Mouse (Mus musculus): ENCODE measurements around the gene Eif1ad. TPM values are rescaled to one million over a fixed set of nuclear protein-coding genes. Genes with fewer than 3 reads are reported as not detected.
A peak's percentile ranks its signal among the peaks of the same experiment; 100 is the strongest.

The Eif1ad gene
- polyA plus RNA-seq, 1 experiment from 2014 or later = 89.4 TPM

DNA sequence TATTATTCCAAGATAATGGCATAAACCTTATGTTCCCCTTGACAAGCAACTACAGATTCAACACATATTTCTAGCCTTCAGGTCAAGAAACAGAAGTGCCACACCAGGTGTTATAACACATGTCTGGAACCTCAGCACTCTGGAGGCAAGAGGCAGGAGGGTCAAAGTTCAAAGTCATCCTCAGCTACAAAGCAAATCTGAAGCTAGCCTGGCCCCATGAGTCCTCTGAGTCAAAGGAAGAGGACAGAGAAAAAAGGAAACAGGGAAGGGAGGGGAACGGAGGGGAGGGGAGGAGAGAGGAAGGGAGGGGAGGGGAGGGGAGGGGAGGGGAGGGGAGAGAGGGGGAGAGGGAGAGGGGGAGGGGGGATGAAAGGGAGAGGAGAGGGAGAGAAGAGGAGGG is 10.5 kb upstream of the Eif1ad start:
- WGBS = no CpG with 5 or more reads among the region's 1 CpGs
- H3K4me3 ChIP-seq = no peak overlapping the region
- peaks cover 4% of the 10 kb centered on the region; the same call in 1 of the 2 replicates for H3K36me3 ChIP-seq
- no peaks in the 10 kb centered on the region for H3K9me3 ChIP-seq (replicated peaks)
- no peaks in the 10 kb centered on the region for H3K27me3 ChIP-seq (ENCODE audit: low read depth, poor library complexity, severe bottlenecking)
- no peaks in the 10 kb centered on the region for H3K4me1 ChIP-seq
- H3K27ac ChIP-seq (replicated peaks) = no peak overlapping the region
- no peak for DNase-seq (ENCODE audit: low spot score)

GRCm38 (mm10) chr19:5362186-5362585 is 4.4 kb upstream of the Eif1ad start:
- H3K9me3 ChIP-seq (replicated peaks) = no peaks in the 10 kb centered on the region
- no peak overlapping the region for H3K4me3 ChIP-seq
- no peak for DNase-seq (ENCODE audit: low spot score)
- peaks cover 29% of the 10 kb centered on the region for H3K36me3 ChIP-seq
- H3K27me3 ChIP-seq (ENCODE audit: low read depth, poor library complexity, severe bottlenecking) = no peaks in the 10 kb centered on the region
- 89% methylated on average over 2 of the region's 2 CpGs for WGBS
- H3K27ac ChIP-seq (replicated peaks) = no peak overlapping the region
- H3K4me1 ChIP-seq = peaks cover 13% of the 10 kb centered on the region

- H3K27ac ChIP-seq (replicated peaks) = no peak overlapping the region
- H3K9me3 ChIP-seq (replicated peaks) = no peaks in the 10 kb centered on the region
- WGBS = 97% methylated on average over 2 of the region's 2 CpGs
- no peaks in the 10 kb centered on the region for H3K27me3 ChIP-seq (ENCODE audit: low read depth, poor library complexity, severe bottlenecking)
- H3K4me3 ChIP-seq = no peak overlapping the region
- peaks cover 42% of the 10 kb centered on the region for H3K36me3 ChIP-seq
- peaks cover 29% of the 10 kb centered on the region for H3K4me1 ChIP-seq
- no peak for DNase-seq (ENCODE audit: low spot score)
Measured at GRCm38 (mm10) chr19:5364124-5364523, 2.4 kb upstream of the Eif1ad start.

DNA sequence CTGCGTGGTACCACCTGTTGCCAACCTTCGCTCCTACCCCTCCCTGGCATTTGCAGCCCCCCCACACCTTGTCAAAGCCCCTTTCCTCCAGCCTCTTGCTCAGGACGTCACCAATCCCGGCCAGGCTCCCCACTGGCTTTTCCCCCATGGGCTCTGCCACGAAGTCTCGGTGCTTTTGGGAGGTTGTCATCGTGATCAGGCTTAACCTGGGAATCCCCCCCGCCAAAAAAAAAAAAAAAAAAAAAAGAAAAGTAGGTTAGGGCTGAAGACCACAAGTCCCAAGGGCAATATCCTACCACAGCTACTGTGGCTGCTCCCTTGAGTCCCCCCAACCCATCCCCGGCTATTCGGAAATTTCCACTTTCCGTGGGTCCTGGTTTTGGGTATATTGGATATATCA is 790 bp upstream of the Eif1ad start:
- 20% methylated on average over 11 of the region's 11 CpGs for WGBS
- H3K4me1 ChIP-seq = peaks cover 29% of the 10 kb centered on the region
- H3K27ac ChIP-seq (replicated peaks) = peak overlapping the region; percentile 99
- H3K36me3 ChIP-seq = peaks cover 54% of the 10 kb centered on the region
- H3K27me3 ChIP-seq (ENCODE audit: low read depth, poor library complexity, severe bottlenecking) = no peaks in the 10 kb centered on the region
- H3K9me3 ChIP-seq (replicated peaks) = no peaks in the 10 kb centered on the region
- H3K4me3 ChIP-seq = peak overlapping the region; percentile 86
- no peak for DNase-seq (ENCODE audit: low spot score)

DNA sequence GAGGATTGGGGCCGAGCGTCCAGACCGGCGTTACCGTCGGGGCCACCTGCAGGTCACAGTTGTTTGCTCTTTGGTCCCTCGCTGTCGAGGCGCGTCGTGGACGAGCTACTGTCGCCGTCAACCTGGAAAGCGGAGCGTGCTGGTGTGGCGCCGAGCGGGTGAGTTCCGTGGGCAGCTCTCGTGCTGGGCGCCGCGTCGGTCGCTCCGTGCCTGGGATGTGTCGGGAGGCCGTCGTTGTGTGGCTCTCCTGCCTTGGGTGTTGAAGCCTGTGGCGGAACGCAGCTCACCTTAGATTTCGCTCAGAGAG is 465 bp downstream of the Eif1ad start, which contains the start of gene Banf1:
Gene Banf1 (minus strand): TSS at position 116 of the 307 bp plus-strand sequence.
- no peaks in the 10 kb centered on the region for H3K27me3 ChIP-seq (ENCODE audit: low read depth, poor library complexity, severe bottlenecking)
- peaks cover 66% of the 10 kb centered on the region for H3K36me3 ChIP-seq
- no peak for DNase-seq (ENCODE audit: low spot score)
- under 1% methylated on average over 33 of the region's 33 CpGs for WGBS
- H3K9me3 ChIP-seq (replicated peaks) = no peaks in the 10 kb centered on the region
- peaks cover 29% of the 10 kb centered on the region for H3K4me1 ChIP-seq
- peak within 1 kb of the TSS; percentile 99 for H3K27ac ChIP-seq (replicated peaks)
- H3K4me3 ChIP-seq = peak within 1 kb of the TSS; percentile 86

DNA sequence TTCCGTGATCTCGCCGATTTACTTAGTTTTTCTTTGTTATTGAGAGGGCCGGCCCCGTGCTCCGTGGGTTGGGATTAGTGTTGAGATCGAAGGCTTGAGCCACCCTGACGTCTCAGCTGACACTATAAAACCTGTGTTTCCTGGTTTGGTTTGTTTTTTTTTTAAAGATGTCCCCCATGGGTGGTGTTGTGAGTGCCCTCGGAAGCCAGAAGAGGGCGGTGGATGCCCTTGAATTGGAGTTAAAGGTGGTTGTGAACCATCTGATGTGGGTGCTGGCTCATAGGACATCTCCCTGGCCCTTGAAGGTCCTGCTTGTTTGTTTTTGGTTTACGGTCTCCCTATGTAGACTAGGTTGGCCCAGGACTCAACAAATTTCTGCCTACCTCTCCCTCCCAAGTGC is 914 bp downstream of the Eif1ad start:
- H3K36me3 ChIP-seq = peaks cover 71% of the 10 kb centered on the region
- DNase-seq (ENCODE audit: low spot score) = no peak
- peak overlapping the region; percentile 99 for H3K27ac ChIP-seq (replicated peaks)
- peak overlapping the region; percentile 86 for H3K4me3 ChIP-seq
- 11% methylated on average over 11 of the region's 11 CpGs for WGBS
- peaks cover 29% of the 10 kb centered on the region for H3K4me1 ChIP-seq
- no peaks in the 10 kb centered on the region for H3K9me3 ChIP-seq (replicated peaks)
- H3K27me3 ChIP-seq (ENCODE audit: low read depth, poor library complexity, severe bottlenecking) = no peaks in the 10 kb centered on the region

GRCm38 (mm10) chr19:5370932-5371331 is 4.4 kb downstream of the Eif1ad start:
- DNase-seq (ENCODE audit: low spot score) = no peak
- H3K27me3 ChIP-seq (ENCODE audit: low read depth, poor library complexity, severe bottlenecking) = no peaks in the 10 kb centered on the region
- no peaks in the 10 kb centered on the region for H3K9me3 ChIP-seq (replicated peaks)
- H3K36me3 ChIP-seq = peaks cover 72% of the 10 kb centered on the region
- peaks cover 17% of the 10 kb centered on the region for H3K4me1 ChIP-seq
- no peak overlapping the region for H3K27ac ChIP-seq (replicated peaks)
- WGBS = 94% methylated on average over 3 of the region's 3 CpGs
- no peak overlapping the region for H3K4me3 ChIP-seq

DNA sequence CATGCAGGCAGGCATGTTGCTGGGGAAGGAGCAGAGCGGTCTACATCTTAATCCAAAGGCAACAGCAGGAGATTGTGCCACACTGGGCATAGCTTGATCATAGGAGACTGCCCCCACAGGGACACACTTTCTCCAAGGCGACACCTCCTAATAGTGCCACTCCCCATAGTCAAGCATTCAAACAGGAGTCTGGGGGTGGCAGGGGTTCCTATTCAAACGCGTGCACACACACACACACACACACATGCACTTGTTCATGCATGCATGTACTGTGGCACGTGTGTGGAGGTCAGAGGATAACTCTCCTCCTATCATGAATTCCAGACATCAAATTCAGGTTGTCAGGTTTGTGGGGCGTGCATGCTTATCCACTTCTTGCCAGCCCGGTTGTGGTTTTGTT is 6.2 kb downstream of the Eif1ad start:
- no peaks in the 10 kb centered on the region for H3K9me3 ChIP-seq (replicated peaks)
- H3K27me3 ChIP-seq (ENCODE audit: low read depth, poor library complexity, severe bottlenecking) = no peaks in the 10 kb centered on the region
- no peak overlapping the region for H3K27ac ChIP-seq (replicated peaks)
- H3K36me3 ChIP-seq = peaks cover 87% of the 10 kb centered on the region
- no peak overlapping the region for H3K4me3 ChIP-seq
- whole genome bisulfite sequencing = 91% methylated on average over 7 of the region's 7 CpGs
- H3K4me1 ChIP-seq = peaks cover 11% of the 10 kb centered on the region
- no peak for DNase-seq (ENCODE audit: low spot score)

DNA sequence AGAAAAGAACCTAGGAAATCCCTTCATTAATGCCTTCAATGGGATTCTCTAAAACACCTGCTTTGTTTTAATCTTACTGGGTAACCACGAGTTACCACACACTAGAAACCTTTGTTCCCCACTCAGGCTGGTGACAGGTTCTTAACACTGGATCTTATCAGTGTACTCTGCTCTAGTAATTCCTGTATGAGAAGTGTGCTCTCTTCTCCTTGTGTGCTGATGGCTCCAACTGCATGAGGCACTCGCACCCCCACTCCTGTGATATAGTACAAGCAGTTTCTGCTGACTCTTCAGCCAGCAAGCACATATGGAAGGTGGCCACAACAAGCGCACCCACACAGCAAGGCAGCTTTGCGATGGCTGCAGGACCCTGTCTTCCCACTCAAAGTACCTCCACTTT is 7.6 kb downstream of the Eif1ad start:
- Histone ChIP-seq H3K27ac (replicated peaks) (no peak overlapping the region), H3K27me3 (ENCODE audit: low read depth, poor library complexity, severe bottlenecking) (no peaks in the 10 kb centered on the region), H3K9me3 (replicated peaks) (no peaks in the 10 kb centered on the region), H3K4me1 (no peaks in the 10 kb centered on the region), H3K4me3 (no peak overlapping the region), H3K36me3 (peaks cover 88% of the 10 kb centered on the region)
- WGBS = 87% methylated on average over 4 of the region's 4 CpGs
- no peak for DNase-seq (ENCODE audit: low spot score)

- Histone ChIP-seq H3K4me3 (no peak overlapping the region), H3K27me3 (ENCODE audit: low read depth, poor library complexity, severe bottlenecking) (no peaks in the 10 kb centered on the region), H3K36me3 (peaks cover 88% of the 10 kb centered on the region), H3K9me3 (replicated peaks) (no peaks in the 10 kb centered on the region), H3K4me1 (no peaks in the 10 kb centered on the region), H3K27ac (replicated peaks) (no peak overlapping the region)
- DNase-seq (ENCODE audit: low spot score) = no peak
- 87% methylated on average over 4 of the region's 4 CpGs for WGBS
Measured at GRCm38 (mm10) chr19:5374748-5375147, 8.2 kb downstream of the Eif1ad start.

DNA sequence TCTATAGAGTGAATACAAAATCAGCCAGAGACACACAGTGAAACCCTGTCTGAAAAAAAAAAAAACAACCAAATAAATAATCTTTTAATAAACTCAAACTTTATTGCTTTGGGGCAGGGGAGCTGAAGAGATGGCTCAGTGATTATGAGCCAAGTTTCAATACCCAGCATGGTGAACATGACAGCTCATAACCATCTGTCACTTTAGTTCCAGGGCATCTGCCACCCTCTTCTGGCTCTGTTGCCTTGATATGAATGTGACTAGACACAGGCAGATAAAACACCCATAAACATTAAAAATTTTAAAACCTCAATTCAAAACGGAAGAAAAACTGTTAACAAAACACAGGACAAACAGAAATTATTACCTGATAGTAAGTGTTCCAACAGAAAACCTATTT is 10.9 kb downstream of the Eif1ad start:
- no peak overlapping the region for H3K27ac ChIP-seq (replicated peaks)
- H3K27me3 ChIP-seq (ENCODE audit: low read depth, poor library complexity, severe bottlenecking) = no peaks in the 10 kb centered on the region
- no peak for DNase-seq (ENCODE audit: low spot score)
- no peaks in the 10 kb centered on the region for H3K9me3 ChIP-seq (replicated peaks)
- H3K4me1 ChIP-seq = no peaks in the 10 kb centered on the region
- WGBS = 96% methylated on average over 1 of the region's 1 CpGs
- no peak overlapping the region for H3K4me3 ChIP-seq
- peaks cover 88% of the 10 kb centered on the region for H3K36me3 ChIP-seq

DNA sequence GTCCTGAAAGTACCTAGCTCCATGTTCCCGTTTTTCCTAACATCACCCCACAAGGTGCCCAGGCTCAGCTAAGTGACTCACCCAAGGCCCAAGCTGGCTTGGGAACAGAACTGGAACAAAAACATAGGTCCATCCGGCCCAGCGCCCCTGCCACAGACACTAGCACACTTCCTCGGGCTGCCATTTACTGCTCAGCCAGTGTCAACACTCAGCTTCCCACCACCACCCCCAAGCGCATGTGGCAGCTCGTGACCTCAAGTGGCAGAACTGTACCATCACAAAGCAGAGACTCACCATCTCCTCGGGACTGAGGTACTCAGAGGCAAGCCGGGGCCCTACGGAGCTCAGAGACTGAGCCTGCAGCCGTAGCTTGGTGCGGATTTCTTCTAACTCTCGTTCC is 16.8 kb downstream of the Eif1ad start:
- Histone ChIP-seq H3K36me3 (peaks cover 83% of the 10 kb centered on the region), H3K9me3 (replicated peaks) (no peaks in the 10 kb centered on the region), H3K4me3 (no peak overlapping the region), H3K27me3 (ENCODE audit: low read depth, poor library complexity, severe bottlenecking) (no peaks in the 10 kb centered on the region), H3K4me1 (peaks cover 16% of the 10 kb centered on the region), H3K27ac (replicated peaks) (no peak overlapping the region)
- 95% methylated on average over 12 of the region's 12 CpGs for WGBS
- DNase-seq (ENCODE audit: low spot score) = no peak

DNA sequence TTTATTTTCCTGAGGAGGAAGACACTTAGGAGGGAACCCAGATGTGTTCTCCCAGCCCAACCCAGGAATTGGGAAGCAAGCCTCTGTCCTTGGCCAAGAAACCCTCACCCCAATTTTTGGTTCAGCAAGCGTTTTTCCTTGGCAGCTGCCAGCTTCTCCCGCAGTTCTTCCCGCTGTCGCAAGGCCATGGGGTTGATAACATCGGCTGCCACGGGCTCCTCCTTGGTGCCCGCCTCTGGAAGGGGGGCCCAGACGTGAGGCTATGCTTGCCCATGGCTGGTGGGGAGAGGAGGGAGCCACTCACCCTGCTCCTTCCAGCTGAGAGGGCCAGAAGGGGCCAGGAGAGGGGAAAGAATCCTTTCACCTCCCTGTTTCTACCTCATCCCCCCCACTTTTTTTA is 18.2 kb downstream of the Eif1ad start:
- H3K36me3 ChIP-seq = peaks cover 69% of the 10 kb centered on the region
- WGBS = 89% methylated on average over 8 of the region's 8 CpGs
- H3K27me3 ChIP-seq (ENCODE audit: low read depth, poor library complexity, severe bottlenecking) = no peaks in the 10 kb centered on the region
- H3K9me3 ChIP-seq (replicated peaks) = no peaks in the 10 kb centered on the region
- no peak for DNase-seq (ENCODE audit: low spot score)
- H3K4me3 ChIP-seq = no peak overlapping the region
- no peak overlapping the region for H3K27ac ChIP-seq (replicated peaks)
- H3K4me1 ChIP-seq = peaks cover 24% of the 10 kb centered on the region

GRCm38 (mm10) chr19:5388011-5388441 is 21.5 kb downstream of the Eif1ad start:
- Histone ChIP-seq H3K27me3 (ENCODE audit: low read depth, poor library complexity, severe bottlenecking) (no peaks in the 10 kb centered on the region), H3K27ac (replicated peaks) (peak overlapping the region; percentile 90), H3K4me1 (peaks cover 37% of the 10 kb centered on the region), H3K9me3 (replicated peaks) (no peaks in the 10 kb centered on the region), H3K4me3 (peak overlapping the region; percentile 100), H3K36me3 (peaks cover 36% of the 10 kb centered on the region)
- WGBS = under 1% methylated on average over 43 of the region's 43 CpGs
- DNase-seq (ENCODE audit: low spot score) = no peak

All from midbrain, embryonic 10.5 days (tissue).